Mouse (Mus musculus): ENCODE measurements around the gene Ints6.

Gene Ints6

DNA sequence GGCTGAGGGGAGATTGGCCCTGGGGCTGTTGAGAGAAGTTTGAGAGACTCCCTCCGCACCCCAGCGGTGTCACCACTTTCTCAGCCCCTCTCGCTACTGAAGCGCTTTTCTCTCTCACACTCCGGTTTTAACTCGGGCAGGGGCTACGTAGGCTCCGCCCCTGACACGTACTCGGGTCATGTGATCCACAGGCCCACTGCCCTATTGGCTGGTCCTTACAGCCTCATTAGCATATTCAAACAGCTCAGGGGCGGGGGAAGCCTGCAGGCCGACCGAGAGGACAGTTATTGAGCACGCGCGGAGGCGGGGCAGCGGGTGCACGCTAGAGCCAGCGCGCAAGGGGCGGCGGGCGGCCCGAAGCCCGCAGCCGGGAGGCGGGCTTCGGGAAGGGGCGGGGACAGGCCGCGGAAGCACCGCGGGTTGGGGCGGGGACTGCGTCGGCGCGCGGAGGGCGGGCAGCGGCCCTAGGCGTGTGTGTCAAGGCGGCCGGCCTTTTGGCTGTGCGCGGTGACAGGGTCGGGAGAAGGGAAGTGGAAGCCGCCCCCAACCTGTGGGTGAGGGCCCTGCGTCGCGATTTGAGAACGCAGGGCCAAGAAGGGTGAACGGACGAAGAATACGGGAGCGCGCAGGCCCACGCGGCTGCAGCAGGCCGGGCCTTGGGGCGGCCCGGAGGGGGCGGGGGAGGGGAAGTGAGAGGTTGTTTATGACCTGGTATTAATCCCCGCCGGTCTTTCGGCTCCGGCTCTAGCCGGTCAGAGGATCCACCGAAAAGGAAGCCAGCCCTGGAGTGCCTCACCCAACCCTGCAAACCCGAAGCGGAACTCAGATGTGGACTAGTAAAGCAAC is at the start of gene Ints6:
Gene Ints6, minus strand, starts transcription at position 134 of the 846 bp plus-strand sequence.
- DNase-seq (ENCODE audit: low read depth, low spot score) = peak; percentile 100

DNA sequence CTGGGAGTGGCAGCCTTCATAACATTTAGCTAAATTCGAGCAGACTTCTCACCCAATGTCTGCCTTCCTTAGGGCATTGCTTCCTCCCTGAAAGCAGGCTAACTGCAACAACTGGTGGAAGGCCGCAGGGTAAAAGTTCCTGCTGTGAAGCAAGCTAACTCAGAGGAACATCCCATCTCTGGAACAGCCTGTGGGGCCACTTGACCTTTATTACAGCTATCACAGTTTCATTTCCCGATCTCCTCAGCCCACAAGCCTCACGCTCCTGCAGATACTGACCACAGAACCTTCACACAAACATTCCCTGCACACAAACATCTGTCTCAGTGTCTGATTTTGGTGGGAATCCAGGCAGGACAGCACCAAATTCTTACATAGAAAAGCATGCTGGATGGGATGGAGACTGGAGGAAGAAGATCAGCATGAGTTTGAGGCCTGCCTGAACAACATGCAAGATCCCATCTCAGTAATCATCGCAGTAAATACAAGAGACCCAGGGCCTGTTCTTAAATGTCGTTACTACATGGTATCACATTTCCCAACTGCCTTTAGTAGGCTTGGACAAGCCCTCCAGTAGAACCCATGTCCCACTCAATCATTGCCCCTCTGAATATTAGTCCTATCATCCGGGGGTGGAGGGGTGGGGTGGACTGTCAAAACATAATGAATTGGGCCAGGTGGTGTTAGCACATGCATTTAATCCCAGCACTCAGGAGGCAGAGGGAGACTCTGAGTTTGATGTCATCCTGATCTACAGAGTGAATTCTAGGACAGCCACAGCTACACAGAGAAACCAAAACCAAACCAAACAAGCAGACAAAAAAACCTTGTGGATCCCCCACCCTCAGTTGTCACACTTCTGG is 47.9 kb upstream of the Ints6 start:
- DNase-seq (ENCODE audit: low read depth, low spot score) = no peak

DNA sequence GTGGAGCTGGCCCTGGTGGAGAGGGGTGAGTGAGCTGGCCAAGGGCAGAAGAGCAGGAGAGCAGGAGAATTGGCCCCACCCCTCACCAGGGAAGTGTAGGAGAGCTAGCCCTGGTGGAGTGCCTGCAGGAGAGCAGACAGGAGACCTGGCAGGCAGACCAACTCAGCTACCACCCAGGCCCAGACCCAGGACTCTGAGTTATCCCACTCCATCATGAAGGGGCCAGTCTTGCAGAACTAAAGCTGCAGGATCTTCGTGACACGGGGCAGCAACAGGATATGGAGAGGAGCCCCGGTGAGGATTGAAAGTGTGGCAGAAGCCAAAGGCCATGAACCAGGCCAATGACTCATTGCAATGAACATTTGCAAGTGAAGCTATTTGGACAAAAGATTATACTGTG is 46.0 kb upstream of the Ints6 start:
- no peak for DNase-seq (ENCODE audit: low read depth, low spot score)

DNA sequence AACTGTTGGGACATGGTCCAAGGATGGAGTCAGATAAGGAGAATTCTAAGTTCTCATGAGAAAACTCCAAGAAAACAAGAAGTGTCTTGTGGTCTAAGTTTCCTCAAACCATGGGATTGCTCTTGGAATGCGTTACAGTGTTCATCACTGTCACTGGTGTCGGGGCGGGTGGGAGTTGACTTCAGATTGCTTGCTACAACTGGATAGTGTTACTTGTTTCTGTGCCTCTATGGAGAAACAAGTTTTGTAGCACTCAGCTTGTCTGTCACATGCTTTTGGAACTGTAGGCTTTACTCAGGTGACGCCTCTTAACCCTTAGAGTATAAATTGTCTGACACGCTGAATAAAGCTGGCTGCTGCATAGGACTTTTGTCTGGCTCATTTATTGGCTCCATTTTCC is 42.2 kb upstream of the Ints6 start:
- DNase-seq (ENCODE audit: low read depth, low spot score) = no peak

DNA sequence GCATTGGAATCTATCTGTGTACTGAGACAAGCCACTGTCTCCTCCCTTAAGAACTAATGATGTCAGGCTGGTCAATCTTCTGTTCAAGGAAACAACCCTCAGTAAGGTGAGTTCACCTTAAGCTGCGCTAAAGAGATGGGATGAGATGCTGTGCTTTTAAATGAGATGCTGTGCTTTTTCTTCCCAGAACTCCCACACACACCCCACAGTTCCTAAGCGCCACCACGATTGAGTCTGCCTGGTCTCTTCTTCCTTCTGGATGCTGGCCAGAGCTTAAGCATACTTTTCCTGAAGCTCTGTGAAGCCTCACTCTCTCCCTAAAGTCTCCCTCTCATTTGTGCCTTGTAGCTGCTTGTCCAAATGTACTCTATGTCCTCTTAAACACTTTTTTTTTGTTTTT is 39.8 kb upstream of the Ints6 start:
- DNase-seq (ENCODE audit: low read depth, low spot score) = peak; percentile 67

DNA sequence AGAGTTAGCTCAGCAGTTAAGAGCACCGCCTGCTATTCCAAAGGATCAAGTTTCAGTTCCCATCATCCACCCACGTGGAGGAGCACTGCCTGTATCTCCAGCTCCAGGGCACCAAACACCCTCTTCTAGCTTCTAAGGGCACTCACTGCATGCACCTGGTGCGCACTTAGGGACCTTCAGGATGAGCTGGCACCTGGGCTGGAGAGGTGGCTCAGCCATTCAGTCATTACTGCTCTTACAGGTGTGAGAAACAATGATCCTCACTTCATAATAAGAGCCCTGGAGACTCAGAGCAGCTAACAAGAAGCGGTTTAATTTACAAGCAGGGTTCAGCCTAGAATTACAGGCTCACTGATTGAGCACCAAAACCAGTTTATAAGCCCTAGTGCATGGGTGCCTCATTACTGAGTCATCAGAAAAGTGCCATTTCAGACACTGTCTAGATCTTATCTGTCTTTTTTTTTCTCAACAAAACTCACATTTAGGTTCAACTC is 37.7 kb upstream of the Ints6 start:
- peak; percentile 7 for DNase-seq (ENCODE audit: low read depth, low spot score)

DNA sequence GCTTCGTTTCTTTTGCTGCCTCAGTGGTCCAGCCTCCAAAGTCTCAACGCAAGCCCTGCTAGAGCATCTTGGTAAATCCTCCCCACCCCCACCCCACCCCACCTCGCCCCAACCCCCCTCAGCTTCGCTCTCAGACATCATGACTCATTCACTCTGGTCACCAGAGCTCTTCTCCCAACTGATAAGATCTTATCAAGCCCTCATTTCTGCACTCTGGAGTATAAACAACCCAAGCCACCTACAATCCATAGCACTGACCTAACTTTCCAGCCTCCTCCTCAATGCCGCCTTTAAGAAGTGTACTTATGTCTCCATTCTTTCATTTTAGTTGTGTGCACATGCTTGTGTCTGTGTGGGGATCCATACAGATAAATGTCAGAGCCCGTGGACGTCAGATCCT is 34.8 kb upstream of the Ints6 start:
- DNase-seq (ENCODE audit: low read depth, low spot score) = no peak

DNA sequence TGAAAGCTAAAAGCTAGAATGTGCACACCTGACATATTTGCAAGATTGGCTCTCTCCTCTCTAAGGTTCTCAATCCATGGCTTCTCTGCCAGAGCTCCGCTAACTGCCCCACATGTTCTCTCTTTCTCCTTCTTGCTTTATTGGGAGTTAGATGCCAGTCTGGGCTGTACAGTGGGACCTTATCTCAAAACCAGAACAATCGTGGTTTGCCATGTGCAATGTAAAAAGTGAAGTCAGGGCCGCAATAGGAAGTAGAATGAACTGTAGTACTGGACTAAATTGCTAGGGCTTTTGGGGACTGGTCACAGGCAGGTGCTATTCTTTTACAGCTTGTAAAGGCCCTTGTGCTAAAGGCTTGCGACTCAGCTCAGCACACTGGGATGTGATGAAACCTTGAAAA is 28.3 kb upstream of the Ints6 start:
- no peak for DNase-seq (ENCODE audit: low read depth, low spot score)

DNA sequence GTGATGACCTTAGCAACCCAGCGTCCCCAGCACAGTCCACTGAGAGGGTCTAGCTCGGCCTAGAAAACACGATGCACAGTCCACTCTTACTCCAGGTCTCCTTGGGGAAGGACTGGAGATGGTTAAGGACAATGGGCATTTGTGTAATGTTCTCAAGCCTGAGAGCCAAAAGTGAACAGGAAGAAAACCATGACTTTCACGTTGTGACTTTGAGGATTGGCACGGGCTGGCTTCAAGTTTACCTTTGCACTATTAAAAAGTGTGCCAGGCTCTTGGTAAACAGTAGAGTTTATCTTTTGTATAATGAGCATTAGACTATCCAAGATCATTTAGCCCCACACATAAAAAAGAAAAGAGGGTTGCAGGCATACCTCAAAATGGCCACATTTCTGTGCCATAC is 22.0 kb upstream of the Ints6 start:
- no peak for DNase-seq (ENCODE audit: low read depth, low spot score)

DNA sequence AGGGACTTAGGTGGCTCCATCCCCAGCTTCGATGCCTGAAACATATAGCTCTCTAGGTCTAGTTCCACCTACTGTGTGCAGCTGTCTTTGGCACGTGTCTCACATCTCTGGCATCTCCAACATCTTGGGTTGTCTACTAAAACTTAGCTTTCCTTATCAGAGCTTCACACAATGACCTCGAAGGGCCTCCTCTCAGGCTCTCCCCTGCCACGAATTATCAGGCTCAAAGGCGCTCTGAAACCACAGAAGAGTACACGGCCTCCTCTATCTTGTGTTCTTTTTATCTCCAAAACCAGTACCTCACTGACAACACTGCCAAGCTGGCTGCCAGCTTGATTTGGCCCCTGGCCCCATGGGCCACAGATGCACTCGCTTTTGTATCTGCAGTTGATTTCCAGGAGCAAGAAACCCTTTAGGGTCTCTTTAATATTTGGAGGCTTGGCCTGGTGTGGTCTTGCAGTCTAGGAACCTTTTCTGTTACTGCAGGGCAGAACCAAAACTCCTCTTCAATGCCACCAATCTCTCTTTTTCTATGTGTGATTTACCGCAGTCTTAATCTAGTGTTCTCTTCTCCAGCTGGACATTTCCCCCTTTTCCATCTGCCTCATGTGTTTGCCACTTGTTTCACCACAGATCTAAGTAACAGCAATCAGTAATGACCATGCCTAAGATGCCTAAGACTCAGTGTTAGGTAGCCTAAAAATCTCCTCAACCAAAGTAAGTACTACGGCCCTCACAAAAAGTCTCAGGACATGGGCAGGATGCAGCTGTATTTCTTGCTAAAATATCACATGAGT is 19.7 kb upstream of the Ints6 start:
- no peak for DNase-seq (ENCODE audit: low read depth, low spot score)

DNA sequence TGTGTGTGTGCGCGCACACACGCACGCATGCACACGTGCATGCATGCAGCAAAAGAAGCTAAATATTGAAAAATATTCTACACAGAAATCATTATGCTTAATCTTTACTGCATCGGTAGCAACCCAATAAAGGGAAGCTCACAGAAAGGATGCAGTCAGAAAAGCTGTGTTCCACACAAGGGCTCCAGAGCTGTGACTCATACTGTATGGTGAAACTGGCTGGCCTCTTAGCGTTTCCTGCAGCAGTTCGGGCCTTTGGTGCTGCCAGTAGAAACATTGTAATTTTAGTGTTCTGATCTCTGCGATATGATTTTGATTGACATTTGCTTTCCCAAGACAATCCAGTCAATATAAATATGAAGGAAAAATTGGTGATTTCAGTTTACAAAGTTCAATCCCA is 17.1 kb upstream of the Ints6 start:
- DNase-seq (ENCODE audit: low read depth, low spot score) = no peak

DNA sequence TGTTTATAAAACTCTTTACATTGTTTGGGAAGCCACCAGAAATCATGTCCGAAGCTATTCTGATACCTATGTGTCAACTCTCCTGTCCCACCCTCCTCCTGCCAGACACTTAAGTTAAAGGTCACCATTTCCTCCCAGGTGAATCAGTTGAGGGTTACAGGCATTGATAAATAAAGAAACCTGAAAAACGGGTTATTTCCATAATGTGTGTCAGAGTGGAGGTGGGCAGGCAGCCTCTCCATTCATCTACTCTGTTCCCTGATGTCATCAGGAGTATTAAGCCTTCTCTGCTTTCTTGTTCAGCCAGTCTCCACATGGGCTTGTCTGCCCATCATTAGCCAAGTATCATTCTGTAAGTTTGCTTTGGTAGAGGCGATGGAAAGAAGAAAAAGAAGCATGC is 14.1 kb upstream of the Ints6 start:
- DNase-seq (ENCODE audit: low read depth, low spot score) = no peak

DNA sequence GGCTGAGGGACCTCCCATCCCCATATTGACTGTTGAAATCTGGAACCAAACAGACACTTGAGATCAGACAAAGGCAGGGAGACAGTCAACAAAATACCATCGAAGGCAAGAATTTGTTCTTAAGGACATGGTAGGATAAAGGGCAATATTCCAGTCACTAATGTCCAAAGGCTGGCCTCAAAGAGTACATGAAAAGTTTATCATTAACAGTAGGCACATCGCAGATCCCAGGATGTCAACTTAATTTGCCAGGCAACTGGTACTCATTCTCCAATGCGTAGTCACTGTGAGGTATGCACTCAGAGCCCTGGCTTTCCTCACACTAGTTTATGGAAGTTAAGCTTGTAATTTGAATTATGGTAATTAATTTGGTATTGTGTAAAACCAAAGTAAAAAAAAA is 13.3 kb upstream of the Ints6 start:
- DNase-seq (ENCODE audit: low read depth, low spot score) = no peak

DNA sequence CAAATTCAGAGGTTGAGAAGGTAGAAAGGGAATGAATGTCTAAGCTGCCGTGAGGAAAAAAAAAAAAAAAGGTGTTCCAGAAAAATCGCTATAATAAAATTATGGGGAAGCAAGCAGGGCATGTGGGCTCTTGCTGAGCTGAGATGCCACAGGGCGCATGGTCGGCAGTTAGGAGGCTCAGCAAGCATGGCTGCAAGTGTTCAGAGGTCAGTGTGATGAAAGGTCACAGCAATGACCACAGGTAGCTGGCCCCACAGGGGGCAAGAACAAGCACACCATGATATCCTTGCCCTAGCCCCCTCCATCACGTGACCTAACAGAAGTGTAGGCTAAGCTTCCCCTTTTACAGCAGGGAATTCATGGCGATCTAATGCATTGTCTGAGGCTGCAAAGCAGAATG is 12.8 kb upstream of the Ints6 start:
- no peak for DNase-seq (ENCODE audit: low read depth, low spot score)

DNA sequence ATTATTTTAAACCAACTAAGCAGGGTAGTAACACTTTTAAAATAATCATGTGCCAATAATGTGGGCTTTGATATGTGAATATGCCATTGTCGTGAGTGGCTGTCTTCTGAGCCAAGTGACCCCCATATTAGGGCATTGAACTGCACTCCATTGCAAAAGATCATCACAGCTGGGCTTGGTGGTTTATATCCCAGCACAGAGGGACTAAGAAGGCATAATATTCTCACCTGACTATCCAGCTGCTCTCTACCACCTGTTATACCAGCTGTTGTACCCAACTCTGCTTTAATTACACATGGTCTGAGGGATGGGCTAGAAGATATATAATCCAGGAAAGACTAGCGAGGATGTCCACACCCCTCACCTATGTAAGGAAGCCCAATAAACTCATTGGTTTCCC is 4.4 kb upstream of the Ints6 start:
- DNase-seq (ENCODE audit: low read depth, low spot score) = no peak

DNA sequence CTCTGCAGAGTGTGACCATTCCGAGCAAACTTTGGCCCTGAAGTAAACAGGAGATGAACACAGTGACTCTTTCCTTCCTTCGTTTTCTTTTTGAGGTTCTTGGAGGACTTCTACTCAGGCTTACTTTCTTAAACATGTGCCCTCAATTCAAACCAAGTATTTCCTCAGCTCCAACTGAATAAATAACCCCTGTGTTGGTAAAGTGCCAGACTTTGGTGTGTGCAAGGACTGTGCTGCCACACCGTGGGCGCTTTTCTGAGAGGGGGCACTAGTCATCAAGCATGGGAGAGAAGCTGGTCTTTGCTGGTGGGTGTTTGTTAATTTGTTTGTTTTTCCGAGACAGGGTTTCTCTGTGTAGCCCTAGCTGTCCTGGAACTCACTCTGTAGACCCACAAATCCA is 3.4 kb upstream of the Ints6 start:
- DNase-seq (ENCODE audit: low read depth, low spot score) = no peak

DNA sequence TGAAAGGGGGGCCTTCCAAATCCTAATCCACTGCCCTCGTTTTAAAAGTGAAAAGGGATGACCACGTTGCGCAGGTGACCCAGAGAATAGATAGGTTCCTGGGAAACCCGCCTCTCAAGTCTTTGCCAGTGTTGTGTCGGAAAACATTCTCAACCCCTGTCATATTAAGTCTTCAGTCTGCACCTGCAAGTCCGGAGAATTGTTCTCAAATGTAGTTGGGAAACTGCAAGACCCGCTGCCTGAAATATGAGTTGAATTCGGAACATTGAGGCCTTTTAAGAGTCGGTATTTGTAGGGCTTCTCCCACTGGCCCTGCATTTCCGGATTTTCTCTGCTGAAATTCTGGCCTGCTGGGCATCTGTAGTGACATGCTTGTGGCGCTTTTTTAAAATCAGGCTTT is 974 bp upstream of the Ints6 start:
- DNase-seq (ENCODE audit: low read depth, low spot score) = peak; percentile 68

DNA sequence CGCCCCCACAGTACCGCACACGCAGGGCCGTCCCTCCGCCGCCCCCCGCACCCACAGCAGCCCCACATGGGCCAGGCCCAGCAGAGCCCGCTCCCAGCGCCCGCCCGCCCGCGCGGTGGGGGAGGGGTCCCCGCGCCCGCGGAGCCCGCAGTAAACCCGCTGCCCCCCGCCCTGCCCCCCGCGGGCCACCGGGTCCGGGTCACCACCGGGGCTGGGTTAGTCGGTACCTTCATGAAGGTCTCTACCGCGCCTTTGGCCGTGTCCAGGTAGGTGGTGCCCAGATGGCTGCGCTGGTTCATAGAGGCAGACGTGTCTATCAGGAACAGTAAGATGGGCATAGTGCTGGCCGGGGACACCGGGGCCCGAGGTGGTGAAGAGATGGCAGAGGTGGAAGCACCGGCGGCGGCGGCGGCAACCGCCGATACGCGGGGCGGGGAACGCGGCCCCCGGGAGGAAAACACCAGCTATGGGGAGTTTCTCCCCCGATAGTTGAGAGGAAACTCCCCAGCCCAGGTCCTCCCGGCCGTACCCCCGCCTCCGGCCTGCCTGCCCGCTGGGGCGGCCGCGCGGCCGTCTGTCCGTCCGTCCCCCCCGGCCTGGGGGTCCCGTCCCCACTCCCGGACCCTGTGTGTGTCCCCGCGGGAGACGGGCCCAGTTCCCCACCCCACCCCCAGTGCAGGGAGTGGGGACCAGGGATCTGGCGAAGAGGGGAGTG is 491 bp downstream of the Ints6 start:
- peak; percentile 51 for DNase-seq (ENCODE audit: low read depth, low spot score)

DNA sequence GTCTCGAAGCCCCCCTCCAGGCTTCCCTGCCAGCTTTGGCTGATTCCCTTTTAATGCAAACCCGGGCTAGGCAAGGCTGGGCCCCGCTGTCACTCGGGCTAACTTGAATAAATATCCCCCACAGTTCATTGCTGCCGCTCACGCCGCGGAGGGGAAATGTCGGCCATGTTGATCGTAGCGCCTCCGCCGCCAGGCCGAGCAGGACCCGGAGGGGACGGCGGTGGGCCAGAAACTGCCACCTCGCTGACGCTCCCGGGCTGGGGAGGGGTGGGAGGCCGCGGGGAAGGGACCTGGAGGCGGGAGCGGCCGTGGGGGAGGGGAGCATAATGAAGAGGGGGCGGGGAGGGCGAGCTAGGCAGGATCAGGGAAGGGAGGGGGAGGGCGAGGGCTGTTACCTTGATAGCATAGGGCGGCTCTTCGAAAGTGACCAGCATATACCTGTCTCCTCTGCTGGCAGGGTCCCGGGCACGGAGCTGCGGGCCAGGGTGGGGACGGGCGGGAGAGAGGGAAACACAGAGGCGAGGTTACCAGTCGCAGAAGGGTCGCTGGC is 1.1 kb downstream of the Ints6 start:
- DNase-seq (ENCODE audit: low read depth, low spot score) = peak; percentile 83

DNA sequence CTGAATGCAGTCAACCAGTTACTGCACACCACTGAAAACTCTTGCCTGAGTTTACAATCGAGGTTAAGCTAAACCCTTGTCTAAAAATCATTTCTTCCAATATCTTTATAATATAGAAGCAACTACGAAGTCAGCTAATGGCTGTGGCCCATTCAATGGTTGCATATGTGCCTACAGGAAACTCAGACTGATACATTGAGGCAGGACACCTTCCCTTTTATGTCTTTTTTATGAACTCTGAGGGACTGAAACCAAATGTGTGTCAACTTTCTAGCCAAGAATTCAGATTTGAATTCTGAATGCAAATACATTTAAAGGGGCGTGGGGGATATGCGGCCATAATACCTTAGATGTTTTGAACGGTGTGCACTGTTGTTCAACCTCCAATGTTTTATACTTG is 2.3 kb downstream of the Ints6 start:
- no peak for DNase-seq (ENCODE audit: low read depth, low spot score)

DNA sequence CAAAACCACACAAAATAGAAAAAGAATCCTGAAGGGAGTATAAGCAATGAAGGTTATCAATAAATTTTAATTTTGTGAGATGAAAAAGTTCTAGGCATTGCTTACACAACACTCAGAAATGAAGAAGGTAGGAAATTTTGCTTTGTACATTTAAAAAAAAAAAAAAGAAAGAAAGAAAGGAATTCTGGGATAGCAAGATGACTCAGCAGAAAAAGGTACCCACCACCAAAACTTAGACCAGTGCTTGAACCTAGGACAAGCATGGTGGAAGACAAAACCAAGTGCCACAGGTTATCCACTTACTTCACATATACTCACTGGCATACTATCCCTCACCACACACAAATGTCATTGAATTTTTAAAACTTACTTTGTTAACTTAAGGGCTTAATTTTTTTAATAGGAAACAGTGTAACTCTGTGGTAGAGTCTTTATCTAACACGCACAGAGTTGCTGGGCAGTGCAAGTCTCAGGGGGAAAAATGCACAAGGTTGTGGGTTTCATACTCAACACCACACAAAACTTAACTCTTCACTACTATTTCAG is 5.8 kb downstream of the Ints6 start:
- DNase-seq (ENCODE audit: low read depth, low spot score) = no peak

All from brain, adult 2 months (tissue).